Mouse (Mus musculus) cerebellum, postnatal 4 days (tissue): Measurements from ENCODE around the gene Nfkbid.

Experiments used
- DNase-seq, 2 experiments: peaks; one replicate each; pipeline ENCODE4 v3.0.0; 2022; ENCODE audit warnings: low spot score in 2 of 2, mixed read lengths in 1 of 2

The Nfkbid gene

DNA sequence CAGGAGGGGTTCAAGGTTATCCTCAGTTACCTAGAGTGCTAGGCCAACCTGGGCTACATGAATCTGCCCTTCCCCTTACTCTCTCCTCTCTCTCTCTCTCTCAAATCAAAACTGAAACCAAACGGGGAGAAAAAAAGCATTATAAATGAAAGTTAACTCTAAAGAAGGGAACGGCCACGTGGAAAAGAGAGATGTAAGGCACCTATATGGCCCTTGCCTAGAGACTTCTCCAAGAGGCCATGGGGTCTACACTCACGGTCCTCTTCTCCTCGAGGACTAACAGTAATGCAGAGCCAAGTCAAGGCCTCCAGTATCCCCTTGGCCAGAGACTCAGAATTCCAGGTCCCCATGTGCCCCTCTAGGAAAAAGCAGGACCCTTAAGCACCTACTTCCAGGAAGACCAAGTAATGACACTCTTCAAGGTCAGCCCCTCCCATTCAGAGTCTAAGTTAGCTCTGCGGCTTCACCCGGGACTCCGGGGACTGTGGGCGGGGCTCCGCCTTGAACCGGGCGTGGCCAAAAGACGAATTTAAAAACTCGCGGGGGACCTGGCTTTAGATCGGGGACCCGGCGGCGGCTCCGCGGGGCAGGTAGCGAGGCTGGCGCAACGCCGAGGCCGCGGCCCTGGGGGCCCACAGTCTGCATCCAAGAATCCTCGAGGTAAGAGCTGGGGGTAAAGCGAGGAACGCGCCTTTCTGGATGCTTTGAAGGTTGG lies at the start of gene Nfkbid:
Nfkbid (plus strand) TSS at position 558 of the 715 bp plus-strand sequence.
- no peak for DNase-seq

DNA sequence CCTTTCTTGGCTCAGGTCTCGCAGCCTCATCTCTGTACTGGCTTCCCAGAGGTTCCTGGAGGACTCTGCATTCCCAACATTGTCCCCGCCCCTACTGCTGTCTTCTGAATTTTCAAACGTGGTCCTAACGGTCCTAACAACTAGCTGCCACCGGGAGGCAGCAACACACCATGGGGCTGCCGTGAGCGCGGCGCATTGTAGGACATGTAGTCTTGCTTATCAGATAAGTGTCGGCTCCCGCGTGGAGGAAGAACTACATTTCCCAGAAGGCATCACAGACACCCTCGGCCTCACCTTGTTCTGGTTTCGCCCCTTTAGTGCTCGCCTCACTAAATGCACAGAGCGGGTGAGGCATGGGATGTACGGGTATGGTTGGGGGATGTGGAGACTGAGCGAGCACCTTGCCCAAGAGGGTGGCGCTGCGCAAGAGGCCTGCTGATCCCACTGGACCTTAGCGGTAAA lies 48.0 kb upstream of the Nfkbid start:
- peak; percentile 76 to 93 for DNase-seq

DNA sequence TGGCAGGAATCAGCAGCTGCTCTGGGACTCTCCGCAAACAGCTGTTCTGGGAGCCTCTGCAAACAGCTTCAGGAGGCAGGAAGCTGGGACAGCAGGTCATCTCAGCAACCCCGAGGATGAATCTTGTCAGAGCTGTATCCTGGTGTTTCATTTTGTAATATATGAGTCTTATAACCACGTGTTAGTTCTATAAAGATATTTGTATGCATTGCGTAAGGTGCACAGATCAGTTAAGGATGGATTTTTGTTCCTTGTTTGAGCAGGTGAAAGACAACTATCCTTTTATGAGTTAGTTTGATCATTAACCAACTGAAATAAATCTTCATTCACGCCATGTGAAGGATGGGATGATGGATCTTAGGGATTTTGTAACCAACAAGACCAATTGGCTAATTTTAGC lies 41.5 kb upstream of the Nfkbid start:
- DNase-seq = no peak

DNA sequence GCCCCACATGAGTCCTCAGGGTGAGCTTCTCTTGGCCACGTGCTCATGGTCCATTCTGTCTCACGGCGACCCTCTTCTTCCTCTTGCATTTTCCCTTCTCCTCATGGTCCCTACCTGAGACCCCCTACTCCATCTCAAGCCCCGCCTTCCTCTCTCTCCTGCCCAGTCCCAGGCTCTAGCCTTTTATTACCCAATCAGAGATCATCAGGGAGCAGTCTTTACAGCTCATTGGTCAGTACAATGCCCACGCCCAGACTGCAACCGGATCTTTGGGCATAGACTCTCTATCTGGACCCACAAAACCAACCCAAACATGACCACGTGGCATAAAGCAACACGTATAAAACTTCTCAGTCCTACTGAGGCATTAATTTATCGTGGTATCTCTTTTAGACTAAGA lies 37.4 kb upstream of the Nfkbid start:
- DNase-seq = no peak

DNA sequence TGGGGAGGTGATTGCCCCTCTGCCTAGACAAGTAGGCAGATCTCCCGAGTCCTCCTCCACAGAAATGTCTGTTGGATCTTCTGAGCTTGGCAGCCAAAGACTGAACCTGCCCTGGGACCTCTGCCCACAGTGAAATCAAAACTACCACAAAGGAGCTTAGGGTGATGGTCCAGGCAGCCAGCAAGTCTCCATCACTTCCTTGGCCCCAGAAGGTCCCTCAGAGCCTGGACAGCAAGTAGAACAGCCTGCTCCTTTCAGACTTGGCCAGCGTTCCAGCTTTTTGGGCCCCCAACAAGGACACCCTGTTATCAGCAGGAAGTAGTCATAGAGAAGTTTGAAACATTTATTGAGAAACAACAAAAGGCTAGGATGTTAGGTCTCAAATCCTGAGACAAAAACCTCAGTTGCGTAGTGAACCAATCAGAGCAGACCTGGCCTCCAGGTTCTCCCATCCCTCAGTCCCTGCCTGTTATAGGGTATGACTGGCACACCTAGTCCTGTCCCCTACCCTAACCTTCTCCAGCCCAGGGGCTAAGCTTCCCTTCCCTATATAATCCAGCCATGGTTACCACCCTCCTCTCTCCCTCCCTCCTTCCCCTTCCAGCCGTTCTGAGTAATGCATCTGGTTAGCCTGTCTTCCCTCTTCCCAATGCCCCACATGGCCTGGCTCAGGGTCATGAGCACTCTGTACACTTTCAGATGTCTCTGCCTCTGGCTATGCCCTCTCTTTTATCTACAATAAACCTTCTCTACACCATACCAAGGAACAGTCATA lies 28.6 kb upstream of the Nfkbid start:
- no peak for DNase-seq

DNA sequence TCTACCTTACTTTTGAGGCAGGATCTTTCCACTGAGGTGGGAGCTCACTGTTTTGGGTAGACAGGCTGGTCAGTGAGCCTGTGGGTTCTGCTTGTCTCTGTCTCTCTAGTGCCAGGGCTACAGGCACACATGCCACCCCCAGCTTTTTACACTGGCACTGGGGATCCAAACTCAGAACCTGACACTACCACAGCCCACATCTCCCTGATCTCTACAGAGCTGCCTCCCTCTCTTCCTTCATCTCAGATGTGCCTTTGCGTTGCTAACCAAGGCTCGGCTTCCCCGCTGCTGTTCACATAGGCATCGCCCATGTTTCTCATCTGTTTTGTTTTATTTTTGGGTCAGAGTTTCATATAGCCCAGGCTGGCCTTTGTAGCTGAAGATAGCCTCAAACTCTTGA lies 27.9 kb upstream of the Nfkbid start:
- no peak for DNase-seq

DNA sequence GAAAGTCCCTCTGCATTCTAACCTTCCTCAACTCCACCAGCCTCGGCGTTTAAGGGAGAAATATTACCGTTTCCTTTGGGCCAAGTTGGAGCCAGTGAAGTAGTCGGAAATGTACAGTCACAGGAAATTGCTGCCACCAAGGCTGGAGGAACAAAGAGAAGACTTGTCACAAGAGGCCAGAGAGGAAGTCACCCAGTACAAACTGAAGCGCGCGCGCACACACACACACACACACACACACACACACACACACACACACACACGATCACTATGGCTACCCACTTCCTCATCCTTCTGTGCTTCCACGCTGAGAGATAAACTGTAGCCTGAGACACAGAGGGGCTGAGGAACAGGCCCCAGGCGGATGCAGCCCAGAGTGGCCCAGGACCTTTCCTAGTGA lies 27.2 kb upstream of the Nfkbid start:
- no peak for DNase-seq

DNA sequence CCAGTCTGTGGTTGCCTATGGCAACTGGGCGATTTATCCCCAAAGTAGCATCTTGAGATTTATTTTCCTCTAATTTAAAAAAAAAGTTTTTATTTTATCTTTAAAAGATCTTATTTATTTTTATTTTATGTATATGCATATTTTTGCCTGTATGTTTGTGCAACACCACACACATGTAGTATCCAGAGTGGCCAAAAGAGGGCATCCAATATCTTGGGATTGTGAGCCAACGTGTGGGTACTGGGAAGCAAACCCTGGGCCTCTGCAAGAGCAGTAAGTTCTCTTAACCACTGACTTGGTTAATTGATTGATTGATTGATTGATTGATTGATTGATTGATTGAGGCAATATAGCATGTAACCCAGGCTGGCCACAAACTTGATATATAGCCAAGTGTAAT lies 26.7 kb upstream of the Nfkbid start:
- DNase-seq = no peak

DNA sequence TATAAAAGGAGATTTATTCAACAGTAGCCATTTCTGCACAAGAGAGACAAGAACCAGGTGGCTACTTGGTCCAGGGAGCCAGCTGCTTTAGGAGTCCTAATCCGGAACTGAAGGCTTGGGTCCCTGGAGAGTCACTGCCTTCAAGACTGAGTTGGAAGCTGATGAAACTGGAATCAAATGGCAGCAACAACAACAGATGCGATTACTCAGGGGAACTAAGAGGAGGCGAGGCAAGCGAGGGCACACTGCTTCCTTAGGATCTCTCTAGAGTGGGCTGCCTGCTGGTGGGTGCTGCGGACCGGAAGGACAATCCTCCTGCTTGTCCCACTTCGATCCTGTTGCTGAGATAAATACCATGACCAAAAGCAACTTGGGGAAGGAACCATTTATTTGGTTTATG lies 21.9 kb upstream of the Nfkbid start:
- no peak for DNase-seq

DNA sequence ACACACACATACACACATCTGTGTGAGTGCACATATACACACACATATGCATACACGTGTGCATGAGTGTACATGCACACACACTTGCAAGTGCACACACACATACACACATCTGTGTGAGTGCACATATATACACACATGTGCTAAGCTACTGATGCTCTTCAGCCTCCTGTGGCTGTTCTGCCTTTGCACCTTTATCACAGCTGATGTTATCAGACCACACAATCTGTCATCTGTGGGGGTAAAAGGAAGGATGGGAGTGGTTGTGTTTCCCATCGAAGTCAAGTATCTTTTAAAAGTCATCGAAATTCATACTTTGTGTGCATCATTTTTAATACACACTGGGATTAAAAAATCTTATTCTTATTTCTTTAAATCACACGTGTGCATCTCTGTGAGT lies 19.2 kb upstream of the Nfkbid start:
- DNase-seq = no peak

DNA sequence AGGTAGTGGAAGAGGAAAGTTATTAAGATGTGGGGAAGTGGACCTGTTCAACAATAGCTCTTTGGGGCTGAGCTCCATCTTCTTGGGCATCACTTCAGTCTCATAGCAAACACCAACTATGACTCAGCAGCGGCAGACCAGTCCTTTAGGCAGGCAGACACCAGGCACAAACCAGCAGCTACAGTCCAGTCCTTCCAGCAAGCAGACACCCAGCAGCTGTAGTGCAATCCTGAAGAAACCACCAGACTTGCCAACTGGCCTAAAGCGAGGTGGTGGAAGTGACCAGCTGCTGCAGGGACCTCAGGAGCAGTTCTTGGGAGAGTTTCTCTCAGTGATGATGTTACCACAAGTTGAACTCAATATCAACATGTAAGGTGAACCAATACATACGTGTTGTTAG lies 12.9 kb upstream of the Nfkbid start:
- DNase-seq = no peak

DNA sequence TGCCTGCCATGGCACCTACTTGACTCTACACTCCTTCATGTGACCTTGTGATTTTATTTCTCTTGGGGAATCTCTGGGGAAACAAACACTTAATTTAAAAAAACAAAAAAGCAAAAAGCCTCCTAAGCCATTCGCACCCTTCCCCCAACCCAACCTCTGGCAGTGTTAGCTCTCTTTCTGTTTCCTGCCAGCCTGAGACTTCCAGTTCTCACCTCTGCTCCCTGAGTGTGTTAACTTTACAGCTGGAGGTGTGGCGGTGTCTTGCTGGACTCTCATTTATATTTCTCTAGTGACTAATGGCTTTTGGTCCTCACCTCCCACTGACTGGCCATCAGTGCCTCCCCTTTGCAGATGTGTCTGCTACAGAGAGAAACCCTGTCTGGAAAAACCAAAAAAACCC lies 11.7 kb upstream of the Nfkbid start:
- no peak for DNase-seq

DNA sequence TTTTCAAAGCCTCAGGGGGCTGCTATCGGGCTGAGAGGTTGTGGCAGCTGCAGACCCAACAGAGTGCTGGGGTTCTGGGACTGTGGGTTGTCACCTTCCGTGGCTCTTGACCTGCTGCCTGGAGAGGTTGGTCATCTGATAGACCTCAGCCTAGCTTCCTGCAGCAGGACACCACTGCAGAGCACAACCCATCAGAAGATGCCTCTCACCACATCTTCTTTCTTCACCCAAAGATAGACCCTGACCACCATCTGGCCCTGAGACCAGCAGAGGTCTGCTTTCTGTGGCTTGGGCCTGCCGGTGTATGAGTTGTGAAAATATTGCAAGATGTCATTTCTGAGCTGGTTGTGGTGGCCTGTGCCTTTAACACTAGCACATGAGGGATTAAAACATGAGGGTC lies 10.5 kb upstream of the Nfkbid start:
- DNase-seq = no peak

DNA sequence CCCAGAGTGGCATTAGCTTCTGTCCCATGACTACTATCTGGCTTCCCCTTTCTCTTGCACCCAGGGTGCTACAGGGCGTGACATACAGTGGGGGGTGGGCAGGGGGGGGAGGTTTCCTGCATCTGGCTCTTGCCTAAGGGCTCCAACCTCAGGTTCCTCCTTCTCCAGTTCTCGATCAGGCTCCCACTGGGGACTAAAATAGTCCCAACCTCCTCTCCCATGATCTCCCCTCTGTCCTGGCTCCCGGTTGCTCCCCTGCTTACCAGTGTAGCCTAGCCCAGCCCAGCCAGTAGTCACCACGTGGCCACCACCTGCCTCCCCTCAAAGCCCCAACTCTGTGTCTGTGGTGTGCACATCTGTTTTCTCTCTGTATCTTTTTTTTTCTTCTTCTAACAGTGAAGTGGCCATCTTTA lies 8.8 kb upstream of the Nfkbid start:
- DNase-seq = no peak

DNA sequence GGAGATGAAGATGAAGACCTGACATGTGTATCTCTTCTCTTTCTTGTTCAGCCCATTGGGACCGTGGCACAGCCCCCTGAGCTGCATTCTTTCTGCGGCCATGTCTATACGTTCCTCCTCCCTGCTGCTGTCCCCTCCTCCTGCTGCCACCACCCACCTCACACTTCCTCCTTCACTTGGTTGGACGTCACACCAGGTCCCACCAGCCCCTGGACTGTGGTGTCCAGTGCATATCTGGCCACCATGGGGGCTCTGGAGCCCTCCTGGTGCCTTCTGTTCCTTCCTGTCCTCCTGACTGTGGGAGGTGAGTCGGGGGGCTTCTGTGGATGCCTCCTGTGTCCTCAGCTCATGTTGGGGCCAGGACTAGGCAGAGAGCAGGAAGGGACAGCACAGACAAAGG lies 7.9 kb upstream of the Nfkbid start, which contains the start of gene Tyrobp:
Tyrobp (plus strand) TSS at position 165 of the 400 bp plus-strand sequence.
- no peak for DNase-seq

DNA sequence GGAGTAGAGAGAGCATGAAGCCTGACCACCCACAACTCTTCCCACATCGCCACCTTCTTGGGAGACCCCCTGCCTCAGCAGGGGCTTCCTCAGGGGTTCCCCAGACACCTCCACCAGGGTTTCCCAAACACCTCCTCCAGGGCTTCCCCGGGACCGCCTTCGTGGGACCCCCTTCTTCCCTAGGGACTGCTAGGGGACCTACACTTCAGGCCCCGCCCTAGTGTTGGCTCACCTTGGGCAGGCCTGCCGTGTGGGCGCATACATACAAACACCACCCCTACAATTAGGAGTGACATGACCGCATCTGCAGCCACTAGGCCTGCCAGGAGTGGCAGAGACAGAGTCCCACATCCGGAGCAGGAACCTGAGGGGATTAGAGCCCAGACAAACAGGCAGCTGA lies 3.7 kb upstream of the Nfkbid start:
- DNase-seq = no peak

DNA sequence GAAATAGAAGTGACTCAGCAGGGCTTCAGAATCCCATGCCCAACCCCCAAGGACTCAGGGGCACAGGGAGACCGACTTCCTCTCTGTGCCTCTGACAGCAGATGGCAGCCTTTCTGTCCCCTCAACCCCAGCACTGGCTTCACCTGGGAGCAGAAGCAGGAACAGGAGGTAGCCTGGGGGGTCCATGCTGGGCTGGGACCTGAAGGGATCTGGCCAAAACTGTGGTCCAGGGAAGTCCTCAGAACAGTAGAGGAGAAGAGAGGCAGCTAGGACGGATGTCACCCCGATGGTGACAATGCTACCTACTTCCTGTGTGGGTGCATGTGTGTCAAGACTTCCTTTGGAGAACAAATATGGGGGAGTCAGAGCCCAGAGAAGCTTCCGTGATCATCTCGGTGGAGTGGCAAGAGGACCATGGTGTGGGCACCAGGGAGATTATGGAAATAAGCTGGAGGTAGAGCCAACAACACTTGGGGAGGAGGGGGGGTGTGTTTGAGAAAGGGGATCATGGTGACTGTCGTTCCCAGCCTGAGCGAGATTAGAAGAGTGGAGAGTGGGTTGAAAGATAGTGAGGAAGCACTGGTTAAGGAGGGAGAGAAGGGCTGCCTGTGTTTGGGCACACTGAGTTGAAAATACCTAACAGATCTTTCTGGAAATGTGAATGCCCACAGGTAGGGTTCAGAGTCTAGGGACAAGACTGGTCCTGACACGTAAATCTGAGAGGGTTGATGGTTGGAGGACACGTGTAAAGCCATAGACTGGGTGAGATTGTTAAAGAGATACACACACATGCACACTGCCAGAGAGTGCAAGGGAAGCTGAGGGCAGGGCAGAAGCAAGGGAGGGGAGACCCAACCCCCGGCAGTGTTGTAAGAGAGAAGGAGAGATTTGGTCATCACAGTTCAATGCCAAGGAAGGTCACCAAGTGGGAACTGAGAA lies 1.7 kb upstream of the Nfkbid start, which contains the start of gene Hcst:
Hcst (minus strand) TSS at position 294 of the 939 bp plus-strand sequence.
- no peak for DNase-seq

DNA sequence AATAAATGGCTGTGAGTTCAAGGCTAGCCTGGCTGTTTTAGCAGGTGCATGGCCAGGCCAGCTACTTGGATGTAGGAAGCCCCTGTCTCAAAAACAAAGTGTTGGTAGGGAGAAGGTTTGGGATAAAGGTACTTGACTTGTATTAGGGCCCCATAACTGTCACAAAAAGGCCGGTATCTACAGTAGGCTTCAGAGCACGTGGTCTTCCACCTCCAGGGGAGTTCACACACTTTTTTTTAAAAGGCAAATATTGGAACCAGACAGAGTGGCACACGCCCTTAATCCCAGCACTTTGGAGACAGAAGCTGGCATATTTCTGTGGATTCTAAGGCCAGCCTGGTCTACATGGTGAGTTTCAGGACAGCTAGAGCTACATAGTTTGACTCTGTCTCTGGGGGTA lies 859 bp upstream of the Nfkbid start:
- no peak for DNase-seq

DNA sequence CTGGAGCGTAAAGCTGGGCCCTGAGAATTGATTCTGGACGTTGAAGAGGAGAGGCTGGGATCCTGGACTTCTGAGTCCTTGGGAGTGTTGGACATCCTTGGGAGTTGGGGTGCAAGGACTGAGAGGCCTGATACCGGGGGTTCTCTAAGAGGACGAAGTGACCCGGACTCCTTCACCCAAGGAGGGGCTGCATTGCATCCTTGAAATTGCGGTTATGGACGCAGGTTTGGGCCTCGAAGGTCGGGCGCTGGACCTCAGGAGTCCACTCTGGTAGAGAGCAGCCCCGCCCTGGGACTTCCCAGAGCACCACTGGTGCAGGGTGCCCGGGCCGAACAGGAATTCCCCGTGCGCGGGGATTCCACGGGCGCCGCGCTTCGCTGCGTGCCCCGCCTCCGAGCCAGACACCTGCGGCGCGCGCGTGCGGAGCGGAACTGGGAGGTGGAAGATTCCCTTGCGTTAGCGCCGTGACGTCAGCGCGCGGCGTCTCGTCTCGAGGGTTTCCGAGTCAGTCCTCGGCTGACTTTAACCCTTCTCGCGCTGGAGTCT lies 431 bp downstream of the Nfkbid start:
- peak; percentile 78 to 90 for DNase-seq

DNA sequence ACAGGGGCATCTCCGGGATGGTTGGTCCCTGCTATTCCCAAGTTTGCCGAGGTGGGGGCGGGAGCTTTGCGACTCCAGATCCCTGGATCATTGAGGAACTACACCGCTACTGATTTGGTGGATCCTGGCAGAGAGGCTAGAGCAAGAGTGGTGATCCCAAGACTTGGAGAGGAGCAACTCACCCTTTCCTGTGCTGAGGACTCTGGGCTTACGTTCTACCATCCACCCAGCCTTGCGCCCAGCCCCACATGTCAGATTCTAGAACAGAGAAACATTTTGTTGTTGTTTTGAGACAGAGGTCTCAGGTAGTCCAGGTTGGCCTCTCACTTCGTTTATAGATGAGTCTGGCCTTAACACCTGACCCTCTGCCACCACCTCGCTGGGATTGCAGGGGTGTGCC lies 1.0 kb downstream of the Nfkbid start:
- no peak for DNase-seq

DNA sequence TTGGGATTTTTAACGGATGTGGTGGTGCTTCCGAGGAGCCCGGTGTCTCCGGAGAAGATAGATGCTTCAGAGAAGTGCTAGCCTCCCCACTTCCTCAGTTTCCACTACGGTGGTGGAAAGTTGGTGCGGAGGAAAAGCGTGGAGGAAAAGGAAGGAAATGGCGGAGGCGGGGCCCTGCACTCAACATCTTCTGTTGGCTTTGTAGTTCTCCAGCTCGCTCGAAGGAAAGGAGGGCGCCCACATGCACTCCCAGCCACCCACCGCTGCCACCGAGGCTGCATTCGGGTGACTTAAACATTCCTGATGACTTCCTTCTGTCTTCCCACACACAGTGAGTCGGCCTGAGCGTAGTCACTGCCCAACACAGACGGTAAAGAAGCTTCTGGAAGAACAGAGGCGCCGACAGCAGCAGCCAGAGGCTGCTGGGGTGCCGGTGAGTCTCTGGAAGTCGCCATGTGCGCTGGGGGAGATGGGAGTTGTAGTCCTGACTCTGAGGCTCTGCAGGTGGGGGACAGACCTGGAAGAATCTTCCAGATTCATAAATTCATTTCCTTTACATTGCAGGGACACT lies 1.6 kb downstream of the Nfkbid start:
- DNase-seq = no peak
